Mouse (Mus musculus) spleen, postnatal 14 days (tissue): Measurements from ENCODE around the gene Fmc1.
"Not testable (repeated sequence)": the region's sequence is repeated elsewhere in the genome, so short reads cannot be mapped to it uniquely, and the experiment has no call there.

ENCODE experiments used
- DNase-seq, 2 experiments: peaks; one replicate each; pipeline ENCODE4 v3.0.0; 2021 to 2022; ENCODE audit warnings: low spot score in 2 of 2

The Fmc1 gene

GRCm38 (mm10) chr6:38533428-38534405 is at the start of gene Fmc1:
Fmc1 (plus strand) TSS chr6:38533502.
- DNase-seq, result peak; percentile 88 to 92

DNA sequence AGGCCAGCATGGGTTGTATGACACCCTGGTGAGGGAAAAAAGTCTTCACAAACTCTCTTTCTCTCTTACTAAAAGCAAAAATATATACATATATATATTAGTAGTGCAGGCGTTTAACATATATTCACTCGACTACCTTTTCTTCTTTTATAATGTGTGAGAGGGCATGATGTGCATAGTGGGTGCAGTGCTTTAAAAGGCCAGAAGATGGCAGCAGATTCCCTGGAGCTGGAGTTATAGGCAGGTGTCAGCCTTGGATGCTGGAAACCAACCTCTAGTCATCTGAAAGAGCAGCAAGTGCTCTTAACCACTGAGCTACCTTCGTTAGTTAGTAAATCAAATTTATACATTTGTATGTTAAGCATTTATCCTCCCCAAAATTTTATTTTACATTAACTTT is 40.8 kb upstream of the Fmc1 start:
- peak; percentile 23 to 52 for DNase-seq

- no peak for DNase-seq
These were observed 37.7 kb upstream of the Fmc1 start for GRCm38 (mm10) chr6:38495641-38496040.

DNA sequence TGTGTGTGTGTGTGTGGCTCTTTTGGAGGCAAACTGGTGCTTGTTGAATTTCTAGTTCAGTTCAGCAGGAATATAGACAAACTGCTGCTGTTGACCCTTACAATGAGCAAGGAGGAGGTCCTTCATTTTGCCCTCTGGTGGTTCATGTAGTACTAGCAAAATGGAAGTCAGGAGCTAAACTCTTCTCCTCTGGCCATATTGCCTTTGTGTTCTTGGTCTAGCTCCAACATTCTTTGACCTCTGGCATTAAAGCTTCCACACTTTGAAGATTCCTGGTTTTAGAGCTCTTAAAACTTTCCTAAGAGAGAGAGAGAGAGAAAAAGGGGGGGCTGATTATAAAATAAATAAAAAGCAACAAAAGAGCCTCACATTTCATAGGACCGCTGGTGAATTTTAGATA is 21.2 kb upstream of the Fmc1 start:
- DNase-seq, result no peak

GRCm38 (mm10) chr6:38512830-38513229 is 20.5 kb upstream of the Fmc1 start:
- no peak for DNase-seq

DNA sequence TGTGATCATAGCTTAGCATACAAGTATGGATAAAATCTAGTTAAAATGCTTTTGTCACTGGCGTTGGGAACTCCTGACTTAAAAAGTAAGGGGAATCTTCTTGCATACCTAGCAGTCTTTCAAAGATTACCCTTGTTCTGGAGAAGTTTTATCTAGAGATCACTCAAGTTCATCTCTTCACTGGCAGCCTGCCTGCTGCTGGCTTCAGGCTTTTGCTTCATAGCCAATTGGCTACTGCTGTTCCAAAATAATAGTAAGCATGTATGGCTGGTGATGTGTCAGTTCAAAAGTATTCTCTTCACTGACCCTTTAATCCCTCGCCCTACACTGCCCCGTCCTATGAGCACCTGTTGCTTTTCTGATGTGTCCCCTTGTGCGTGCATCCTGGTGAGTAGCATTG is 18.1 kb upstream of the Fmc1 start:
- no peak for DNase-seq

GRCm38 (mm10) chr6:38523851-38524250 is 9.5 kb upstream of the Fmc1 start:
- DNase-seq, result no peak

- peak in 1 of 2 experiments; percentile 12 for DNase-seq
These were observed 2.0 kb upstream of the Fmc1 start for GRCm38 (mm10) chr6:38531211-38531820.

DNA sequence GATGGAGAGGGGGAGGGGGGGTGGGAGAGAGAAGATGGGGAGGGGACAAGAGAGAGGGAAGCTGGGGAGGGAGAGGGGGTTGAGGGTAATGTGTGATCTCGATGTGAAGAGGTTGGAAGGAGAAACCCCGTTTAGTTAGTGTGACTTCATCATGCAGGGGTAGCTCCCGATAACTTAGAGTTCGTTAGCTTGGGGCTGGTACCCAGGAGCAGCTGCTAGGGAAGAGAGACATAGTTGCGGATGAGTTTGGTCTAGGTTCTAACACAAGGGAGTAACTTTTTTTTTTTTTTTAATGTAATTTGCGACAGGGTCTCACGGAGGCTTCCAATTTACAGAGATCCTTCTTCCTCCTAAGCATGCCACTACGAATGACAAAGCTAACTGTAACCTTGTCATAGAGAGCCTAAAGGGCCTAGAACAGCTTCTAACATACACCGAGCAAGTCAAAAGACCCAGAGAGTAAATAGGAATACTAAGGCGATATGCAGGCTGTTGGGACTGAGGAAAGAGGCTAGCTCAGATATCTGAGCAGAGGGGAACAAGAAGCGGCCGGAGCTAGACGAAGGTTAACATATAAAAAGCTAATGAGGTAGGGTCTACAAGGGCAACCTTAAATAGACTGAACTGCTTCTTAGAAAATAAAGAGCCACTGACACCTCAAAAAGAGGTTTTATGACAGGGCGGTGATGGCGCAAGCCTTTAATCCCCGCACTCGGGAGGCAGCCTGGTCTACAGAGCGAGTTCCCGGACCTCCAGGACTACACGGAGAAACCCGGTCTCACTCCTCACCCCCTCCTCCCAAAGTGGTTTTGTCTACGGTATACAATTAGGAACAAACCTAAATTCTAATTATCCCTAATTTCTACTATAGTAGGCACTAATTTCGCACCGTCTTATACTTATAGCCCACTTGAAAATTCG is 542 bp upstream of the Fmc1 start:
- peak; percentile 27 to 44 for DNase-seq

GRCm38 (mm10) chr6:38534640-38535365 is 1.5 kb downstream of the Fmc1 start:
- DNase-seq, result peak; percentile 100

DNA sequence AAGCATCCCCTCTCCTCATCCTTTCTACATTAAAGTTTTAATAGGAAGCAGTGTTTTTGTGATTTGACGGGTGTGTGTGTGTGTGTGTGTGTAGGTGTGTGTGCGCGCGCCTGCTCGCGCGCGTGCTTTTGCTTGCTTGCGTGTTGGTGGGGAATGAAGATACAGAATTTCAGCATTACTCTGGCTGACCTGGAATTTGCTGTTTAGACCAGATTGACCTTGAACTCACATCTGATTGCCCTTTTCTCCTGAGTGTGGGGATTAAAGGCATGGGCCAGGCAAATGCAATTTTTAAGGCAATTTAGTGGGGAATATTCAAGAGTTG is 2.0 kb downstream of the Fmc1 start:
- DNase-seq, result no peak

DNA sequence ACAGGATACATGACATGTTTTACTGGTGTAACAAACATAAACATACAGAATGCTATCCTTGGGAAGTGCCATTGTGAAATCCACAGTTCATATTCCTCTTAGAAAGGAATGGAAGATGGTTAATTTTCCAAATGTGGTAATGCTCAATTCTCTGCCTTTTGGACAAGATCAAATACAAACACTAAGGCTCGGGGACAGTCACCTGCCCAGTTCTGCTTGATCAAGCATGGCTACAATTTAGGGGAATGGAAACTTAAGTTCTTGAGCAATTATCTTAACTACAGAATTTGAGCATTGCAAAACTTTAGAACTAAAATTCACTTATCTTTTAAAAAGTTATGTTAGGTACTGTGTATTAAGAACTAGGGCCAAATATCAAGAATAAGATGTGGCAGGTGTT is 2.5 kb downstream of the Fmc1 start:
- DNase-seq, result no peak

GRCm38 (mm10) chr6:38544141-38544540 is 10.8 kb downstream of the Fmc1 start:
- not testable (repeated sequence) for DNase-seq

- not testable (repeated sequence) for DNase-seq
These were observed 13.7 kb downstream of the Fmc1 start for GRCm38 (mm10) chr6:38547005-38547404.

GRCm38 (mm10) chr6:38547707-38548106 is 14.4 kb downstream of the Fmc1 start:
- no peak for DNase-seq

GRCm38 (mm10) chr6:38548595-38548994 is 15.3 kb downstream of the Fmc1 start:
- DNase-seq, result not testable (repeated sequence)

- DNase-seq, result not testable (repeated sequence)
These were observed 16.5 kb downstream of the Fmc1 start for GRCm38 (mm10) chr6:38549840-38550239.

GRCm38 (mm10) chr6:38550250-38551061 is 17.2 kb downstream of the Fmc1 start:
- peak; percentile 60 to 64 for DNase-seq

- peak; percentile 90 to 95 for DNase-seq
These were observed 18.0 kb downstream of the Fmc1 start, which contains the start of gene Luc7l2 for GRCm38 (mm10) chr6:38551062-38551988. Luc7l2 (plus strand) TSS chr6:38551334.
